9 mouse cellular contexts compared by ENCODE assay signal in genomic region chr11:69557381-69557958, GRCm38 (mm10). TPM values are rescaled to one million over a fixed set of nuclear protein-coding genes. Genes with fewer than 3 reads are reported as not detected.
DNase-seq lines count a peak whose midpoint lies in the region; ATAC-seq and TF ChIP-seq lines count a peak whose summit lies in the region.
"Had no signal": no experiment of that assay in that cellular context is flagged by ENCODE, and none has a peak within 500 bp of the region (broad histone marks: within the 10 kb centered on the region; RNA-seq: fewer than 3 reads in every experiment).

No protein-coding gene starts in this region.

- peak overlapping the region; percentile 18 for H3K4me3 ChIP-seq in embryonic facial prominence, embryonic 12.5 days
- H3K4me3 ChIP-seq in hindbrain, postnatal 0 days (ENCODE audit: low read length), result peak overlapping the region; percentile 64
- peak overlapping the region; percentile 22 for H3K4me3 ChIP-seq in neural tube, embryonic 12.5 days
- H3K4me3 ChIP-seq in thymus, adult 2 months (ENCODE audit: control insufficient read depth, insufficient read depth, low read length), result no peak overlapping the region

- peaks cover 61% of the 10 kb centered on the region for H3K4me1 ChIP-seq in embryonic facial prominence, embryonic 12.5 days
- peaks cover 56% of the 10 kb centered on the region for H3K4me1 ChIP-seq in hindbrain, postnatal 0 days (ENCODE audit: insufficient read depth, low read length)
- H3K4me1 ChIP-seq in neural tube, embryonic 12.5 days, result peaks cover 76% of the 10 kb centered on the region
- peaks cover 14% of the 10 kb centered on the region for H3K4me1 ChIP-seq in thymus, adult 2 months (replicated peaks; ENCODE audit: control insufficient read depth, insufficient read depth, low read length)

- H3K9me3 ChIP-seq in embryonic facial prominence, embryonic 12.5 days, result no peaks in the 10 kb centered on the region
- no peaks in the 10 kb centered on the region for H3K9me3 ChIP-seq in hindbrain, postnatal 0 days (ENCODE audit: low read length)
- H3K9me3 ChIP-seq in neural tube, embryonic 12.5 days, result no peaks in the 10 kb centered on the region

- no peak for TF ChIP-seq CTCF in hindbrain, postnatal 0 days (IDR thresholded peaks at IDR 0.05; ENCODE audit: low read depth)
- TF ChIP-seq CTCF in thymus, adult 2 months (IDR thresholded peaks at IDR 0.05; ENCODE audit: borderline replicate concordance, control insufficient read depth, extremely low read depth, insufficient read depth, low read length, poor library complexity), result no peak

- H3K27me3 ChIP-seq in embryonic facial prominence, embryonic 12.5 days, result no peaks in the 10 kb centered on the region
- no peaks in the 10 kb centered on the region for H3K27me3 ChIP-seq in hindbrain, postnatal 0 days (ENCODE audit: insufficient read depth, low read length)
- H3K27me3 ChIP-seq in neural tube, embryonic 12.5 days (replicated peaks), result no peaks in the 10 kb centered on the region
- H3K27me3 ChIP-seq in thymus, adult 2 months (ENCODE audit: control insufficient read depth, insufficient read depth, low read length), result peaks cover 4% of the 10 kb centered on the region; the same call in 1 of the 2 replicates
- H3K27me3 ChIP-seq: Patski had no signal

- H3K36me3 ChIP-seq in embryonic facial prominence, embryonic 12.5 days, result peaks cover 32% of the 10 kb centered on the region
- no peaks in the 10 kb centered on the region for H3K36me3 ChIP-seq in hindbrain, postnatal 0 days (ENCODE audit: insufficient read depth, low read length)
- peaks cover 24% of the 10 kb centered on the region for H3K36me3 ChIP-seq in neural tube, embryonic 12.5 days
- peaks cover 14% of the 10 kb centered on the region for H3K36me3 ChIP-seq in thymus, adult 2 months (ENCODE audit: control insufficient read depth, insufficient read depth, low read length)

- 32% methylated on average over 14 of the region's 14 CpGs for whole genome bisulfite sequencing in embryonic facial prominence, embryonic 12.5 days
- 5% methylated on average over 13 of the region's 14 CpGs for WGBS in hindbrain, postnatal 0 days
- WGBS in neural tube, embryonic 12.5 days, result 14% methylated on average over 14 of the region's 14 CpGs
- 61% methylated on average over 14 of the region's 14 CpGs for WGBS in thymus, adult 2 months

- no peak for TF ChIP-seq POLR2A in thymus, adult 2 months (IDR thresholded peaks at IDR 0.05; ENCODE audit: control insufficient read depth, extremely low read depth, insufficient read depth, low read length, poor library complexity)

- H3K27ac ChIP-seq in embryonic facial prominence, embryonic 12.5 days, result no peak overlapping the region
- H3K27ac ChIP-seq in hindbrain, postnatal 0 days, result peak overlapping the region; percentile 12; the same call in 1 of the 2 replicates
- H3K27ac ChIP-seq in neural tube, embryonic 12.5 days, result no peak overlapping the region
- H3K27ac ChIP-seq in thymus, adult 2 months (ENCODE audit: control insufficient read depth, insufficient read depth, low read length), result no peak overlapping the region

- no peak for ATAC-seq in embryonic facial prominence, embryonic 12.5 days (ENCODE audit: insufficient number of reproducible peaks, insufficient read depth, low FRiP score, low TSS enrichment)
- no peak for ATAC-seq in hindbrain, postnatal 0 days
- no peak for ATAC-seq in neural tube, embryonic 12.5 days (ENCODE audit: low FRiP score, low read depth)
- ATAC-seq: Patski had no signal

- H3K9ac ChIP-seq in embryonic facial prominence, embryonic 12.5 days, result no peak overlapping the region
- H3K9ac ChIP-seq in hindbrain, postnatal 0 days (replicated peaks; ENCODE audit: low read length), result peak overlapping the region; percentile 34; the same call in 1 of the 2 replicates
- peak overlapping the region; percentile 41; the same call in 1 of the 2 replicates for H3K9ac ChIP-seq in neural tube, embryonic 12.5 days

- H3K4me2 ChIP-seq in embryonic facial prominence, embryonic 12.5 days (replicated peaks), result peak overlapping the region; percentile 82
- peak overlapping the region; percentile 94 for H3K4me2 ChIP-seq in hindbrain, postnatal 0 days (ENCODE audit: low read depth, low read length)
- H3K4me2 ChIP-seq in neural tube, embryonic 12.5 days (replicated peaks), result peak overlapping the region; percentile 95

- peak; percentile 52 to 55 for DNase-seq in left cerebral cortex, adult 18-20 months (ENCODE audit: low spot score in 2 of 2)
- no peak for DNase-seq in left cerebral cortex, adult 9 months (ENCODE audit: low spot score in 2 of 2)
- DNase-seq in hindbrain, postnatal 0 days (ENCODE audit: low spot score), result peak; percentile 83
- DNase-seq in gastrocnemius, postnatal 10 days, result no peak
- DNase-seq in thymus, adult 2 months, result no peak
- DNase-seq in adipocyte (ENCODE audit: low spot score), result no peak

RNA-seq across cellular contexts. Expression of gene Efnb3, which starts 2.5 kb away (rescaled TPM):
- 10 to 100 TPM; 51.9 to 65.6 TPM for total RNA-seq in left cerebral cortex, adult 18-20 months (2021)
- 57.0 and 61.9 TPM in 2 replicates for polyA plus RNA-seq in embryonic facial prominence, embryonic 12.5 days (2016; fragmentation: Nextera tagmentation; extraction: Ambion mirVana)
- total RNA-seq in hindbrain, postnatal 0 days (2014; rRNA removed), result 97.9 and 111 TPM in 2 replicates
- polyA plus RNA-seq in hindbrain, postnatal 0 days (2015; fragmentation: Nextera tagmentation; extraction: Ambion mirVana), result 93.3 and 94.4 TPM in 2 replicates
- polyA plus RNA-seq in neural tube, embryonic 12.5 days (2016; fragmentation: Nextera tagmentation; extraction: Ambion mirVana), result 54.4 and 57.4 TPM in 2 replicates
- total RNA-seq in gastrocnemius, postnatal 10 days (2021), result 1 to 10 TPM; 1.6 to 2.3 TPM
- 3.7 and 8.7 TPM in 2 replicates for polyA plus RNA-seq in thymus, adult 2 months (2012; rRNA removed)

RNA-seq across cellular contexts. Expression of gene Dnah2, which starts 8.6 kb away (rescaled TPM):
- 1 to 10 TPM; 2.2 to 3.7 TPM for total RNA-seq in left cerebral cortex, adult 18-20 months (2021)
- polyA plus RNA-seq in embryonic facial prominence, embryonic 12.5 days (2016; fragmentation: Nextera tagmentation; extraction: Ambion mirVana), result 2.4 and 2.8 TPM in 2 replicates
- total RNA-seq in hindbrain, postnatal 0 days (2014; rRNA removed), result 3.9 and 4.9 TPM in 2 replicates
- polyA plus RNA-seq in hindbrain, postnatal 0 days (2015; fragmentation: Nextera tagmentation; extraction: Ambion mirVana), result 2.0 and 3.2 TPM in 2 replicates
- polyA plus RNA-seq in neural tube, embryonic 12.5 days (2016; fragmentation: Nextera tagmentation; extraction: Ambion mirVana), result 1.6 and 1.9 TPM in 2 replicates
- total RNA-seq in gastrocnemius, postnatal 10 days (2021), result 1 to 10 TPM in 1 of 2 experiments, under 1 TPM in 1; 0.07 to 1.1 TPM
- 0.28 and 0.39 TPM in 2 replicates for polyA plus RNA-seq in thymus, adult 2 months (2012; rRNA removed)

RNA-seq across cellular contexts. Expression of gene Wrap53, which starts 22.6 kb away (rescaled TPM):
- 10 to 100 TPM in 1 of 2 experiments, 1 to 10 TPM in 1; 9.2 to 10.7 TPM for total RNA-seq in left cerebral cortex, adult 18-20 months (2021)
- polyA plus RNA-seq in embryonic facial prominence, embryonic 12.5 days (2016; fragmentation: Nextera tagmentation; extraction: Ambion mirVana), result 29.4 and 36.2 TPM in 2 replicates
- 16.4 and 19.4 TPM in 2 replicates for total RNA-seq in hindbrain, postnatal 0 days (2014; rRNA removed)
- 12.8 and 13.8 TPM in 2 replicates for polyA plus RNA-seq in hindbrain, postnatal 0 days (2015; fragmentation: Nextera tagmentation; extraction: Ambion mirVana)
- polyA plus RNA-seq in neural tube, embryonic 12.5 days (2016; fragmentation: Nextera tagmentation; extraction: Ambion mirVana), result 32.2 and 32.4 TPM in 2 replicates
- total RNA-seq in gastrocnemius, postnatal 10 days (2021), result 1 to 10 TPM; 4.3 to 5.5 TPM
- 41.2 and 48.5 TPM in 2 replicates for polyA plus RNA-seq in thymus, adult 2 months (2012; rRNA removed)

RNA-seq across cellular contexts. Expression of gene Trp53, which starts 22.7 kb away (rescaled TPM):
- total RNA-seq in left cerebral cortex, adult 18-20 months (2021), result 10 to 100 TPM; 22.9 to 25.9 TPM
- 159 and 161 TPM in 2 replicates for polyA plus RNA-seq in embryonic facial prominence, embryonic 12.5 days (2016; fragmentation: Nextera tagmentation; extraction: Ambion mirVana)
- total RNA-seq in hindbrain, postnatal 0 days (2014; rRNA removed), result 33.5 and 41.5 TPM in 2 replicates
- 36.6 and 37.4 TPM in 2 replicates for polyA plus RNA-seq in hindbrain, postnatal 0 days (2015; fragmentation: Nextera tagmentation; extraction: Ambion mirVana)
- 116 and 120 TPM in 2 replicates for polyA plus RNA-seq in neural tube, embryonic 12.5 days (2016; fragmentation: Nextera tagmentation; extraction: Ambion mirVana)
- total RNA-seq in gastrocnemius, postnatal 10 days (2021), result 10 to 100 TPM; 30.9 to 41.2 TPM
- polyA plus RNA-seq in thymus, adult 2 months (2012; rRNA removed), result 266 and 303 TPM in 2 replicates

RNA-seq across cellular contexts. Expression of gene Atp1b2, which starts 48.3 kb away (rescaled TPM):
- total RNA-seq in left cerebral cortex, adult 18-20 months (2021), result 100 to 1,000 TPM; 392 to 424 TPM
- 4.2 and 5.3 TPM in 2 replicates for polyA plus RNA-seq in embryonic facial prominence, embryonic 12.5 days (2016; fragmentation: Nextera tagmentation; extraction: Ambion mirVana)
- total RNA-seq in hindbrain, postnatal 0 days (2014; rRNA removed), result 185 and 210 TPM in 2 replicates
- polyA plus RNA-seq in hindbrain, postnatal 0 days (2015; fragmentation: Nextera tagmentation; extraction: Ambion mirVana), result 145 and 157 TPM in 2 replicates
- 8.4 and 10.8 TPM in 2 replicates for polyA plus RNA-seq in neural tube, embryonic 12.5 days (2016; fragmentation: Nextera tagmentation; extraction: Ambion mirVana)
- total RNA-seq in gastrocnemius, postnatal 10 days (2021), result 100 to 1,000 TPM; 351 to 394 TPM
- polyA plus RNA-seq in thymus, adult 2 months (2012; rRNA removed), result 3.4 and 4.2 TPM in 2 replicates

Comparison
In these comparisons a context has a peak if more than half of its experiments do, and no peak if none do; other contexts are left out.
1. DNase-seq: peak in left cerebral cortex, adult 18-20 months (2 of 2) and hindbrain, postnatal 0 days (single experiment); none in left cerebral cortex, adult 9 months (0 of 2), gastrocnemius, postnatal 10 days (single experiment), thymus, adult 2 months (single experiment) and adipocyte (single experiment).
2. Peak in every context shown above with its lines, with median percentiles within 50 percentile points of each other: H3K4me2 ChIP-seq.